Mouse (Mus musculus): ENCODE results near the gene Saxo1. TPM values are rescaled to one million over a fixed set of nuclear protein-coding genes. Genes with fewer than 3 reads are reported as not detected.

Saxo1 gene
- polyA plus RNA-seq, 1 experiment from 2014 or later, result 0.11 TPM

DNA sequence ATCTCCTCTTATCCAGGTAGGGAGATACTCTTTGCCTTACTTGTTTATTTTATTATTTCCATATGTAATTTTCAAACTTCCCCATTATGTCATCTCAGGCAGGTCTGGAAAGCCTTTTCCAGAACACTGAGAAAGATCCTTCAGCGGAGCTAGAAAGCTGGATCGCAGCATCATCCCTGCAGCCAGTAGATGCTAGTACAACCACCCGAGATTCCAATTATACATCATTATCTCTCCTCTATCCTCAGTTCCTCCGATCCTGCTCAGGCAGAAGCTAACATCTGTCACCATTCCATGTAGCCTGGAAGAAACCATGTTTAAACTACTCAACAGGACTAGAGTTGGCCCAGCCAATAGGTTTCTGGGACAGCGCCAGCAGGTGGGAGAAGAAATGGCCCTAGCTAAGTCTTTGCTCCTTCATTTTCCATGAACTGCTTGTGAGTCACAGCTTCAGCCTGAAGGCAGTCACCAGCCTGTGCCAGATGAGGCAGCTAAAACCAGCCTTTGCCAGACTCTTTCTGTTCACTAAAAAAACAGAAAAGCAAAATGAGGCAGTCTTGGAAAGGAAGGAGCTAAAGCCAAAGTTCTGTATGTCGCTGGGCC, 75.0 kb downstream of the Saxo1 start:
- WGBS, result 75% methylated on average over 6 of the region's 6 CpGs
- no peaks in the 10 kb centered on the region for H3K9me3 ChIP-seq
- no peaks in the 10 kb centered on the region for H3K27me3 ChIP-seq
- H3K4me2 ChIP-seq, result no peak overlapping the region
- H3K9ac ChIP-seq, result no peak overlapping the region
- ATAC-seq (ENCODE audit: insufficient number of reproducible peaks, insufficient read depth, low FRiP score, low TSS enrichment, low read depth), result no peak
- peaks cover 14% of the 10 kb centered on the region for H3K4me1 ChIP-seq
- H3K27ac ChIP-seq, result 0 out of 2 replicates have a peak overlapping the region, but pooled peaks have one; percentile 5
- no peak overlapping the region for H3K4me3 ChIP-seq
- H3K36me3 ChIP-seq, result no peaks in the 10 kb centered on the region

DNA sequence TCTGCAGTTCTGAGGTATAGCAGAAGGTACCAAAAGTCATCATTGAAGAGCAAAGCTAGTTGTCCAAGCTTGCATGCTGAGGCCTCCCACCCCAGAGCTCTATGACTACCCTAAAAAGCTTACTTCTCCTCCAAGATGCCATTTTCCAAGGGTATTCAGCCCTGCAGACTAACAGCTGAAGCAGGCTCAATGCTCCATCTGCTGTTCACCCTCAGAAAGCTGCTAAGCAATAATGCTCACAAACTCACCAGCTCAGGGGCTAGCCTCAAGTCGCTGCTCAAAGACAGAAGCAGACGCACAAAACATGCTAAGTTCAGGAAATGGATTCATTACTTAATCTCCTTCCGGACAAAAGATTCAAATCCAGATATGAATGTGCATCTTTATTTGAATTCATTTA, 77.2 kb downstream of the Saxo1 start:
- Histone ChIP-seq H3K4me1 (peaks cover 14% of the 10 kb centered on the region), H3K9me3 (no peaks in the 10 kb centered on the region), H3K9ac (no peak overlapping the region), H3K27ac (no peak overlapping the region), H3K36me3 (no peaks in the 10 kb centered on the region), H3K27me3 (no peaks in the 10 kb centered on the region), H3K4me2 (no peak overlapping the region), H3K4me3 (no peak overlapping the region)
- 66% methylated on average over 3 of the region's 3 CpGs for WGBS
- ATAC-seq (ENCODE audit: insufficient number of reproducible peaks, insufficient read depth, low FRiP score, low TSS enrichment, low read depth), result no peak

DNA sequence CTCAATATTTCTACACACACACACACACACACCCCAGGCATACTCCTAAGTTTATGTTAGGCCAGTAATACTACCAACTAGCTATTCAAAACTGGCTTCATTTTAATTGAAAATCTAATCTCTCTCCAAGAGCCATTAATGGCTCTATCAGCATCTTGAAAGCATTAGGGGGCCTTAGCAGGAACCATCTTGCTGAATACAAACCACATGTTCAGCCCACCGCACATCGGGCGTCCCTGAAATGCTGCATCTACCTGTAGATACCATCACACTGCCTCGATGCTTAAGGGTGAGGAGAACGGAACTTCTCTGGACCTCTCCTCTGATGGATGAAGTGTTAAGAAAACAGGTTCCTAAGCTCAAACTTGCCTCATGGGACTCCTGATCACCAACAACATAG, 93.3 kb downstream of the Saxo1 start:
- ATAC-seq (ENCODE audit: insufficient number of reproducible peaks, insufficient read depth, low FRiP score, low TSS enrichment, low read depth), result no peak
- no peak overlapping the region for H3K4me2 ChIP-seq
- no peak overlapping the region for H3K27ac ChIP-seq
- H3K36me3 ChIP-seq, result no peaks in the 10 kb centered on the region
- WGBS, result 34% methylated on average over 5 of the region's 5 CpGs
- H3K4me3 ChIP-seq, result no peak overlapping the region
- H3K9me3 ChIP-seq, result no peaks in the 10 kb centered on the region
- 0 out of 2 replicates have a peak, but pooled peaks cover 3% of the 10 kb centered on the region for H3K4me1 ChIP-seq
- H3K27me3 ChIP-seq, result no peaks in the 10 kb centered on the region
- no peak overlapping the region for H3K9ac ChIP-seq

DNA sequence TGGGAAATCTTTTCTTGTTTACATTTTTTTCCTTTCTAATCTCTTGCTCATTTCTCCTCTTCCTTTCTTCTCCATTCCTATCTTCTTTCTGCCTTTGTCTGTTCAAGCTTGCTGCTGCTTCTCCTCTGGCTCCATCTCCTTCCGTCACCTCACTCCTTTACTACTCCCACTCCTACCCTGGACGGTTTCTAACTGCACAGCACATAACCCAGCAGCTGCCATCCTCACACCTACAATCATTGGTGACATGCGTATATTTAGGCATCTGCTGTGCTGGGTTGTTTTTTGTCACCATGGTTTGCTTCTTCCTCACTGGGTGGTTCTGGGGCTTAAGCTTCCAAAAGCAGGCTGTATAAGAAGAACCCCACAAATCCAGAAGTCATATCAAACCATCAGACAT, 107.7 kb downstream of the Saxo1 start:
- no peak for ATAC-seq (ENCODE audit: insufficient number of reproducible peaks, insufficient read depth, low FRiP score, low TSS enrichment, low read depth)
- Histone ChIP-seq H3K27me3 (no peaks in the 10 kb centered on the region), H3K36me3 (no peaks in the 10 kb centered on the region), H3K4me1 (no peaks in the 10 kb centered on the region), H3K4me3 (no peak overlapping the region), H3K27ac (no peak overlapping the region), H3K9ac (no peak overlapping the region), H3K9me3 (no peaks in the 10 kb centered on the region), H3K4me2 (no peak overlapping the region)
- WGBS, result 90% methylated on average over 3 of the region's 3 CpGs

DNA sequence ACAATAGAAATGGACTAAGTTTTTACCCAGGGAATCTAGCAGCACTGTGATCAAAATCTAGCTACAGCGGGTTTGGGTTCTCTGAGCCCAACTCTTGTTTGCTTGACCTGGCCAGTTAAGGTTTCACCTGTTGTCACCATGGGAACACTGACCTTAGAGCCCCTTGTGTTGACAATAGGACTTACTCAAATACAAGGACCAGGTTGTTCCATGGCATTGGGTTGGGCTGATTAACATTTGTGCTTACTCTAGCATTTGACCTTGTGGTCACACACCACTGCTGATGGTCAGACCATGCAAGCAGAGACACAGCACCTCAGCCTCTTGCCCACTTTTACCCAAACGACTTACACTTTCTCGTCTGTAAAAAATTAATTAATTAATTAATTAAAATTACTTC, 121.8 kb downstream of the Saxo1 start:
- no peak overlapping the region for H3K4me2 ChIP-seq
- no peaks in the 10 kb centered on the region for H3K9me3 ChIP-seq
- H3K27ac ChIP-seq, result no peak overlapping the region
- H3K36me3 ChIP-seq, result no peaks in the 10 kb centered on the region
- 83% methylated on average over 3 of the region's 3 CpGs for WGBS
- H3K27me3 ChIP-seq, result no peaks in the 10 kb centered on the region
- H3K4me3 ChIP-seq, result no peak overlapping the region
- H3K9ac ChIP-seq, result no peak overlapping the region
- peaks cover 3% of the 10 kb centered on the region; the same call in 1 of the 2 replicates for H3K4me1 ChIP-seq
- no peak for ATAC-seq (ENCODE audit: insufficient number of reproducible peaks, insufficient read depth, low FRiP score, low TSS enrichment, low read depth)

DNA sequence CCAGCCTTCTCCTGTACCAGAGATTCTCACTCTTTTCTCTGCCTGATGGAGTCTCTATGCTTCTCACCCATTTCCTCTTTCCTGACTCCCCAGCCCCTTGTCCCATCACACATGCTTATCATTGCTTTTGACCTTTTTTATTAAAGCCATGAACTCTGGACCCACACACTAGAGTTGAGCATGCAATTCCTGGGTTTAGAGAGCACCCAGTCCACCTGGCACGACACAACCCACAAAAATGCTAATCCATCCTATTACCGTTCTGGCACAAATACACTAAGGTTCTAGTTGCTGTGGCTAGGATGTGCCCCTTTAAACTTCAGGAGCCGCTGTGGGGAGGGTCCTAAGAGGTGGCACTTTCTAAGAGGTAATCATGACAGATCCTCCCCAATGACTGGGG, 122.5 kb downstream of the Saxo1 start:
- Histone ChIP-seq H3K9ac (no peak overlapping the region), H3K4me3 (no peak overlapping the region), H3K27me3 (no peaks in the 10 kb centered on the region), H3K36me3 (no peaks in the 10 kb centered on the region), H3K4me2 (no peak overlapping the region), H3K9me3 (no peaks in the 10 kb centered on the region), H3K4me1 (peaks cover 3% of the 10 kb centered on the region; the same call in 1 of the 2 replicates), H3K27ac (no peak overlapping the region)
- 89% methylated on average over 3 of the region's 3 CpGs for WGBS
- no peak for ATAC-seq (ENCODE audit: insufficient number of reproducible peaks, insufficient read depth, low FRiP score, low TSS enrichment, low read depth)

DNA sequence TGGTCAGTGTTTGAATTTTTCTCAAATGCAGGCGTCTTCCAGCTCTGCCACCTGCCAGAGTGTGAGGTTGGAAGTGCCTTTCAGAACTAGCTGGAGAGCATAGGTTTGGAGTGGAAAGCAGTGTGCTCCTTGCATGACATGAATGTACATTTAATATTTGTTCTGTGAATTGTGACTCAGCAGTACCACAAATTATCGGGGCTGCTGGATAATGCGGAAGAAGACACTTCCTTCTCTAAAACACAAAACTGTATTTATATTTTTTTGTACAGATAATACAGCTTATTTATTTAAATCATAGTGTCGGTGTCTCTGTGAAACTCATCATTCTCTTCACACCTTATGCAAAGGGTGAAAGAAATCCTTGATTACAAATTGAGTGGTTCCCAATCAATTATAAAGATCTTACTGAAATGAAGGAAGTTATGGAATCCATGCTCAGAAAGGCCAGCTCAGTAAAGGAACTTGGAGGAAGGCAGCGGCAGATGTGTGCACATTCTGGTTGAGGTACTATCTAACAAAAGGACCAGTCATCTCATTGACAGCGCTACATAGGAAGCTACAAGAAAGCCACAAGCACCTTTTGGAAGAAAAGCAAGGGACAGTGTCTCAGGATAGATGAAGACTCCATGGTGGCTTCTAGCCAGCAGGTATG, 129.9 kb downstream of the Saxo1 start:
- no peak overlapping the region for H3K4me3 ChIP-seq
- H3K4me2 ChIP-seq, result no peak overlapping the region
- no peak for ATAC-seq (ENCODE audit: insufficient number of reproducible peaks, insufficient read depth, low FRiP score, low TSS enrichment, low read depth)
- no peaks in the 10 kb centered on the region for H3K27me3 ChIP-seq
- peaks cover 6% of the 10 kb centered on the region; the same call in 1 of the 2 replicates for H3K4me1 ChIP-seq
- H3K36me3 ChIP-seq, result peaks cover 44% of the 10 kb centered on the region
- H3K9me3 ChIP-seq, result no peaks in the 10 kb centered on the region
- H3K9ac ChIP-seq, result no peak overlapping the region
- WGBS, result 88% methylated on average over 6 of the region's 6 CpGs
- no peak overlapping the region for H3K27ac ChIP-seq

DNA sequence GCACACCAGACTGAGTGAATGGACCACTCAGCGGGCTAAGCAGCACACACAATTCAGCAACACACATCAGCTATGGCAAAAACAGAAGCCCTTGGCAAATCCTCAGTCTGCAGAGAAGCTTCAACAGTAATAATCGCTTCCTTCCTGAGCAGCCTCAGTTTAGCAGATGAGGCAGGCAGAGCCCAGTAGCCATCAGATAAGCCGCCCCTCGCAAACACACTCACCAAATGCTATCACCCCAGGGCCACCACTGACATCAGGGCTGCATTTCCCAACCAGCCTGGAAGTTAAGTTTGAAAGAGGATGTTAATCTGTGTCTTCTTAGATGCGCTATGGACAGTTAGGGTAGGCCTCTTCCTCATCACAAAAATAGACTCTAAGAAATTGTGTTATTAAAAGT, 130.8 kb downstream of the Saxo1 start:
- no peak overlapping the region for H3K9ac ChIP-seq
- H3K27me3 ChIP-seq, result no peaks in the 10 kb centered on the region
- 72% methylated on average over 5 of the region's 5 CpGs for WGBS
- peaks cover 46% of the 10 kb centered on the region for H3K36me3 ChIP-seq
- H3K9me3 ChIP-seq, result no peaks in the 10 kb centered on the region
- H3K27ac ChIP-seq, result no peak overlapping the region
- no peak overlapping the region for H3K4me3 ChIP-seq
- H3K4me1 ChIP-seq, result peaks cover 6% of the 10 kb centered on the region; the same call in 1 of the 2 replicates
- ATAC-seq (ENCODE audit: insufficient number of reproducible peaks, insufficient read depth, low FRiP score, low TSS enrichment, low read depth), result no peak
- H3K4me2 ChIP-seq, result no peak overlapping the region

DNA sequence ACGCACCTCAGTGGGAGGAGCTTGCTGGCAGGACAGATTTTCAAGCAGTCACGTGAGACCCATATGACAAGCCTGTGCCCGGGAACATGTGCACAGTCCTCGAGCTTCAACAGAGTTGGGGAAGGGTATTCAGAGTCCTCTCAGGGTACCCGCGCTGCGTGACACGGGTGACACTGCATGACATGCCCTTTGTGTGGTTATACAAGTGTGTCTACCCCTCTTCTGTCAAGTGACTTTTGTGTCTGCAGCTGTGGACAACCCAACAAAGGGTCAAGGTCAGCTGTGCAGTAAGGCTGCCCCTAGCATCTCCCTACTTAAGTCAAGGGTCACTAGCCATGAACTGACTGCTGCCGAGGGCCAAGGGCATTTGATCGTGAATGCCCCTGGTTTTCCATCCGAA, 131.6 kb downstream of the Saxo1 start:
- Histone ChIP-seq H3K9me3 (no peaks in the 10 kb centered on the region), H3K36me3 (peaks cover 46% of the 10 kb centered on the region), H3K4me3 (no peak overlapping the region), H3K9ac (no peak overlapping the region), H3K27ac (no peak overlapping the region), H3K4me1 (peaks cover 6% of the 10 kb centered on the region; the same call in 1 of the 2 replicates), H3K4me2 (no peak overlapping the region), H3K27me3 (no peaks in the 10 kb centered on the region)
- 88% methylated on average over 11 of the region's 11 CpGs for WGBS
- ATAC-seq (ENCODE audit: insufficient number of reproducible peaks, insufficient read depth, low FRiP score, low TSS enrichment, low read depth), result no peak

DNA sequence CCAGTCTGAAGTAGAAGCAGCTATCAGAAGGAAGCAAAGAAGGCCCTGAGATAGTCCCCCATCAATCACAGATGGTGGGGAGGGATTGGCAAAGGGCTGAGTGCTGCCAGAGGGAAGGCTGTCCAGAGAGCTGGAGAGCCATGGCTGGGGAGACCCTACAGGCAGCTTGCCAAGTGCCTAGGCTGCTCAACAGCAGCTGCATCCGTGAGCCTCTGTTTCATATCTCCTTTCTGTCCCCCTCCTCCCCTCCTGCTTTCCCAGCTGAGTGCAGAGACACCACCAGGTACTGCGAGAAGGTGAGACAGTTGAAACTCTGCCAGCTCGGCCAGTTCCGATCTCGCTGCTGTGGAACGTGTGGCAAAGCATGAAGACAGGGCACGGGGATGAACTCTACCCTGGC, 132.5 kb downstream of the Saxo1 start:
- no peak overlapping the region for H3K27ac ChIP-seq
- no peak for ATAC-seq (ENCODE audit: insufficient number of reproducible peaks, insufficient read depth, low FRiP score, low TSS enrichment, low read depth)
- H3K27me3 ChIP-seq, result no peaks in the 10 kb centered on the region
- H3K36me3 ChIP-seq, result peaks cover 46% of the 10 kb centered on the region
- no peaks in the 10 kb centered on the region for H3K9me3 ChIP-seq
- H3K4me3 ChIP-seq, result no peak overlapping the region
- H3K4me2 ChIP-seq, result no peak overlapping the region
- 84% methylated on average over 7 of the region's 7 CpGs for WGBS
- peaks cover 6% of the 10 kb centered on the region; the same call in 1 of the 2 replicates for H3K4me1 ChIP-seq
- H3K9ac ChIP-seq, result no peak overlapping the region

DNA sequence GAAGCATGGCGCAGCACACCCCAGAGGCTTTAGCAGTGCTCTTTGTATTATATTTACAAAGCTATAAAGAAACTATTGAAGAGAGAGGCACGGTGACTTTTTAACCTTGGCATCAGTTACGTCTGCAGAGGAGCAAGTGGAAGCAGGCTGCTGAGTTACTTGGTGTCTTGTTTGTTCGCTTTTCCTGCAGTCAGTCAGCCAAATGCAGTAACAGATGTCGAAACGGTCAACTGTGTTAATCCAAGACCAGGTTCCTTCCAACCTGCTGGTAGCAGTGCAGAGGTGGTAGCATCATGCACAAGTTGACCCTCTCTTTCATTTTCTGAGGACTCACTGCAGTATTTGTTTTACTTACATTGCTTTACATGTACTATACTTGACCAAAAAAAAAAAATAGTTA, 135.5 kb downstream of the Saxo1 start:
- Histone ChIP-seq H3K27ac (no peak overlapping the region), H3K4me3 (no peak overlapping the region), H3K27me3 (no peaks in the 10 kb centered on the region), H3K4me2 (no peak overlapping the region), H3K4me1 (peaks cover 6% of the 10 kb centered on the region; the same call in 1 of the 2 replicates), H3K9ac (no peak overlapping the region), H3K36me3 (peaks cover 43% of the 10 kb centered on the region), H3K9me3 (no peaks in the 10 kb centered on the region)
- 67% methylated on average over 6 of the region's 6 CpGs for WGBS
- no peak for ATAC-seq (ENCODE audit: insufficient number of reproducible peaks, insufficient read depth, low FRiP score, low TSS enrichment, low read depth)

DNA sequence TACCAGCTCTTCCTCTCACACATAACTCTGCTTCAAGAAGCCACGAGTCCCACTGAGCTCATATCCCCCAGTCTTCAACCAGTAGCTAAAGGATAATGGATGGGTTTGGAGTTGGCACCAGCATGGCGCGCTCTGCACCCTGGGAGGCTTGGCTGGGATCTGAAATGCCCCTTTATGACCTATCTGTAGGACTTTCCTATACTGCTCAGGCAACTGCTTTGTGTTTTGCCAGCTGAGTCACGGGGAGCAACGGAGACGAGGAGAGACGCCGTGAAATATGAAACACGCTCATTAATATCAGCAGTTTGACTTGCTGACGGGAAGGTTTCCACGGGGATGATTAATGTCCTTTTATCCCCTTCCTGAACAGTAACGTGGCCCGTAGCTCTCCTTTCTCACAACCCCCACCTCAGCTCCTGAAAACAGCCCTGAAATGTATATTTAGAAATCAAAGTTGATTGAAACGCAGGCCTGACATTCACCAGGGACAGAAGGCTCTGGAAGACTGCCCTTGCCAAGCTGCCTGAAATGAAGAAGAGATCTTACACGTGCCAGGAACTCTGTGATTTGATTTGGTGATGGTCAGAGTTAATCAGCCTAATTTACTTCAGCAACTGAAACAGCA, 141.6 kb downstream of the Saxo1 start:
- H3K4me3 ChIP-seq, result no peak overlapping the region
- no peaks in the 10 kb centered on the region for H3K27me3 ChIP-seq
- no peak for ATAC-seq (ENCODE audit: insufficient number of reproducible peaks, insufficient read depth, low FRiP score, low TSS enrichment, low read depth)
- H3K27ac ChIP-seq, result peak overlapping the region; percentile 39; the same call in 1 of the 2 replicates
- 37% methylated on average over 15 of the region's 15 CpGs for WGBS
- peaks cover 12% of the 10 kb centered on the region for H3K4me1 ChIP-seq
- no peak overlapping the region for H3K9ac ChIP-seq
- H3K36me3 ChIP-seq, result peaks cover 14% of the 10 kb centered on the region; the same call in 1 of the 2 replicates
- no peak overlapping the region for H3K4me2 ChIP-seq
- H3K9me3 ChIP-seq, result no peaks in the 10 kb centered on the region

All from embryonic facial prominence, embryonic 13.5 days (tissue).